Mouse (Mus musculus) brain, adult 10 weeks (tissue): ENCODE data around the gene Grwd1. TPM values are rescaled to one million over a fixed set of nuclear protein-coding genes. Genes with fewer than 3 reads are reported as not detected.

Experiments used
- polyA plus RNA-seq: library from polyadenylated mRNA; stranded (reverse); fragments of 350-450 nt; fragmentation: Illumina TruSeq; extraction: RNeasy Lipid Tissue Mini Kit (QIAGEN cat#74804); gene quantifications from one replicate; pipeline ENCODE4 v1.2.3, GENCODE M21; 2015; ENCODE audit warnings: low read depth, low replicate concordance

Grwd1 gene
- 15.6 TPM for polyA plus RNA-seq

GRCm38 (mm10) chr7:45830427-45831127 is at the start of gene Grwd1:
Gene Grwd1 (minus strand): TSS chr7:45830944.

GRCm38 (mm10) chr7:45878278-45878677 is 47.5 kb upstream of the Grwd1 start, which contains the start of gene Grin2d:
Gene Grin2d (minus strand): TSS chr7:45878378.

GRCm38 (mm10) chr7:45872624-45873023 is 41.9 kb upstream of the Grwd1 start, which contains the start of gene Kdelr1:
Gene Kdelr1 (plus strand): TSS chr7:45872772.

GRCm38 (mm10) chr7:45824598-45824997 is 6.1 kb downstream of the Grwd1 start, which contains the start of gene Kcnj14:
Gene Kcnj14 (minus strand): TSS chr7:45824782.

GRCm38 (mm10) chr7:45813787-45814779 is 16.7 kb downstream of the Grwd1 start, which contains the start of gene Cyth2:
Gene Cyth2 (minus strand): TSS chr7:45814581.

GRCm38 (mm10) chr7:45784524-45785372 is 46.0 kb downstream of the Grwd1 start, which contains the start of gene Sult2b1:
Gene Sult2b1 (minus strand): TSS chr7:45784669.

GRCm38 (mm10) chr7:45783511-45784091 is 47.1 kb downstream of the Grwd1 start, which contains the start of gene Lmtk3:
Gene Lmtk3 (plus strand): TSS chr7:45783738.

Other genes with a start within 250 kb of the Grwd1 start
- not detected for gene Fgf21, start 215.5 kb downstream of the Grwd1 start, polyA plus RNA-seq
- gene Fut1, start 213.7 kb downstream of the Grwd1 start, polyA plus RNA-seq, result not detected
- gene Izumo1, start 209.1 kb downstream of the Grwd1 start, polyA plus RNA-seq, result not detected
- gene Rasip1, start 203.5 kb downstream of the Grwd1 start, polyA plus RNA-seq, result 4.0 TPM
- 4.0 TPM for gene Mamstr, start 191.0 kb downstream of the Grwd1 start, polyA plus RNA-seq
- gene Fut2, start 164.6 kb downstream of the Grwd1 start, polyA plus RNA-seq, result 0.31 TPM
- gene Ntn5, start 146.9 kb downstream of the Grwd1 start, polyA plus RNA-seq, result 5.4 TPM
- 1.1 TPM for gene Sec1, start 136.5 kb downstream of the Grwd1 start, polyA plus RNA-seq
- gene Car11, start 131.1 kb downstream of the Grwd1 start, polyA plus RNA-seq, result 234 TPM
- 80.7 TPM for gene Dbp, start 125.9 kb downstream of the Grwd1 start, polyA plus RNA-seq
- gene Rpl18, start 115.5 kb downstream of the Grwd1 start, polyA plus RNA-seq, result 458 TPM
- gene Sphk2, start 112.9 kb downstream of the Grwd1 start, polyA plus RNA-seq, result 18.2 TPM
- not detected for gene Fam83e, start 109.7 kb downstream of the Grwd1 start, polyA plus RNA-seq
- not detected for gene Spaca4, start 105.1 kb downstream of the Grwd1 start, polyA plus RNA-seq
- 101 TPM for gene Lmtk3, start 47.2 kb downstream of the Grwd1 start, polyA plus RNA-seq
- gene Sult2b1, start 46.3 kb downstream of the Grwd1 start, polyA plus RNA-seq, result 17.1 TPM
- gene Cyth2, start 16.4 kb downstream of the Grwd1 start, polyA plus RNA-seq, result 173 TPM
- gene Kcnj14, start 6.2 kb downstream of the Grwd1 start, polyA plus RNA-seq, result 2.9 TPM
- gene Kdelr1, start 41.8 kb upstream of the Grwd1 start, polyA plus RNA-seq, result 88.2 TPM
- gene Grin2d, start 47.4 kb upstream of the Grwd1 start, polyA plus RNA-seq, result 7.3 TPM
- gene Syngr4, start 65.8 kb upstream of the Grwd1 start, polyA plus RNA-seq, result not detected
- gene Tmem143, start 66.0 kb upstream of the Grwd1 start, polyA plus RNA-seq, result 23.1 TPM
- 3.6 TPM for gene Emp3, start 90.5 kb upstream of the Grwd1 start, polyA plus RNA-seq
- 2.9 TPM for gene Ccdc114, start 93.1 kb upstream of the Grwd1 start, polyA plus RNA-seq
- 1.2 TPM for gene Abcc6, start 199.4 kb upstream of the Grwd1 start, polyA plus RNA-seq
- 68.6 TPM for gene Nomo1, start 202.8 kb upstream of the Grwd1 start, polyA plus RNA-seq